ENCODE assay signal across 8 mouse cellular contexts in the genomic region with DNA sequence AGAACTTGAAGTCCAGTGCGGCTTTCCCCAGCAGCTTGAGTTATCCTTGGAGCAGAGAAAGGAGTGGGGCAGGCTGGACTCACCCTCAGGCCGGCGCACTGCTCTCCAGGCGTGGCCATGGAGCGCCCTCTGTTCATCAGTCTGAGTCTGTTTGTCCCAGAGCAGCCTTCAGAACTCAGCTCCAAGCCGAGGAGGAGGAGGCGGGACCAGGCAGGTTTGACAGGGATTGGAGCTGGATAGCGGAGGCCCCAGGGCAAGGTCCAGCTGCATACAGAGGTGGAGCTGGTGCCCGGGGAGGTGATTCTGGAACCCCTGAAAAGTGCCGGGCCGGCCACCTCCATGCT. TPM values are rescaled to one million over a fixed set of nuclear protein-coding genes. Genes with fewer than 3 reads are reported as not detected.
DNase-seq lines count a peak whose midpoint lies in the region; ATAC-seq lines count a peak whose summit lies in the region.

Abcc6 (minus strand) TSS at position 158 of the 344 bp plus-strand sequence.

- no peaks in the 10 kb centered on the region for H3K4me1 ChIP-seq in hindbrain, embryonic 11.5 days (replicated peaks; ENCODE audit: control insufficient read depth, insufficient read depth, low read length)
- H3K4me1 ChIP-seq in hindbrain, embryonic 16.5 days (ENCODE audit: control insufficient read depth, insufficient read depth, low read depth, low read length): peaks cover 10% of the 10 kb centered on the region
- H3K4me1 ChIP-seq in hindbrain, embryonic 13.5 days (replicated peaks): peaks cover 12% of the 10 kb centered on the region
- H3K4me1 ChIP-seq in stomach, embryonic 14.5 days (ENCODE audit: control insufficient read depth, insufficient read depth, low read length): peaks cover 9% of the 10 kb centered on the region; the same call in 1 of the 2 replicates

- DNase-seq in hindbrain, embryonic 11.5 days (ENCODE audit: low spot score): peak; percentile 14
- peak; percentile 59 for DNase-seq in liver
- DNase-seq in Muller cell, postnatal 12 days (ENCODE audit: inconsistent ontology term): no peak
- DNase-seq in left cerebral cortex, adult 11 months (ENCODE audit: low spot score): no peak
- no peak for DNase-seq in gastrocnemius, adult 8-10 months (ENCODE audit: low spot score in 2 of 2)

- H3K36me3 ChIP-seq in hindbrain, embryonic 11.5 days (ENCODE audit: control insufficient read depth, insufficient read depth, low read length): no peaks in the 10 kb centered on the region
- no peaks in the 10 kb centered on the region for H3K36me3 ChIP-seq in hindbrain, embryonic 16.5 days (ENCODE audit: control insufficient read depth, insufficient read depth, low read length)
- H3K36me3 ChIP-seq in hindbrain, embryonic 13.5 days: no peaks in the 10 kb centered on the region
- no peaks in the 10 kb centered on the region for H3K36me3 ChIP-seq in stomach, embryonic 14.5 days (ENCODE audit: control insufficient read depth, insufficient read depth, low read length)

- ATAC-seq in hindbrain, embryonic 11.5 days (ENCODE audit: low FRiP score): no peak
- no peak for ATAC-seq in hindbrain, embryonic 16.5 days
- no peak for ATAC-seq in hindbrain, embryonic 13.5 days (ENCODE audit: low FRiP score)
- ATAC-seq in stomach, embryonic 14.5 days (ENCODE audit: insufficient number of reproducible peaks, insufficient read depth, low FRiP score, low read depth): peak; percentile 71

- no peaks in the 10 kb centered on the region for H3K27me3 ChIP-seq in hindbrain, embryonic 11.5 days (ENCODE audit: control insufficient read depth, insufficient read depth, low read length)
- no peaks in the 10 kb centered on the region for H3K27me3 ChIP-seq in hindbrain, embryonic 16.5 days (replicated peaks; ENCODE audit: control insufficient read depth, insufficient read depth, low read length)
- H3K27me3 ChIP-seq in hindbrain, embryonic 13.5 days: peaks cover 16% of the 10 kb centered on the region; the same call in 1 of the 2 replicates
- no peaks in the 10 kb centered on the region for H3K27me3 ChIP-seq in stomach, embryonic 14.5 days (ENCODE audit: control insufficient read depth, insufficient read depth, low read length)

- H3K4me3 ChIP-seq in hindbrain, embryonic 11.5 days (ENCODE audit: low read depth, low read length): no peak within 1 kb of the TSS
- H3K4me3 ChIP-seq in hindbrain, embryonic 16.5 days (ENCODE audit: low read length): no peak within 1 kb of the TSS
- H3K4me3 ChIP-seq in hindbrain, embryonic 13.5 days: no peak within 1 kb of the TSS
- no peak within 1 kb of the TSS for H3K4me3 ChIP-seq in stomach, embryonic 14.5 days (ENCODE audit: low read depth, low read length)

- H3K9ac ChIP-seq in hindbrain, embryonic 11.5 days (ENCODE audit: low read depth, low read length): no peak within 1 kb of the TSS
- no peak within 1 kb of the TSS for H3K9ac ChIP-seq in hindbrain, embryonic 16.5 days (ENCODE audit: low read depth, low read length)
- H3K9ac ChIP-seq in hindbrain, embryonic 13.5 days: peak within 1 kb of the TSS; percentile 29; the same call in 1 of the 2 replicates
- no peak within 1 kb of the TSS; the same call in 1 of the 2 replicates for H3K9ac ChIP-seq in stomach, embryonic 14.5 days (replicated peaks; ENCODE audit: low read depth, low read length)

- H3K4me2 ChIP-seq in hindbrain, embryonic 11.5 days (replicated peaks; ENCODE audit: low read depth, low read length): no peak within 1 kb of the TSS
- H3K4me2 ChIP-seq in hindbrain, embryonic 16.5 days (ENCODE audit: low read length): no peak within 1 kb of the TSS
- no peak within 1 kb of the TSS for H3K4me2 ChIP-seq in hindbrain, embryonic 13.5 days
- H3K4me2 ChIP-seq in stomach, embryonic 14.5 days (replicated peaks; ENCODE audit: low read depth, low read length): peak within 1 kb of the TSS; percentile 31

- no peaks in the 10 kb centered on the region for H3K9me3 ChIP-seq in hindbrain, embryonic 11.5 days (ENCODE audit: control insufficient read depth, low read length)
- H3K9me3 ChIP-seq in hindbrain, embryonic 16.5 days (ENCODE audit: control insufficient read depth, low read length): no peaks in the 10 kb centered on the region
- no peaks in the 10 kb centered on the region for H3K9me3 ChIP-seq in hindbrain, embryonic 13.5 days
- H3K9me3 ChIP-seq in stomach, embryonic 14.5 days (ENCODE audit: control insufficient read depth, low read depth, low read length): no peaks in the 10 kb centered on the region

- H3K27ac ChIP-seq in hindbrain, embryonic 11.5 days (ENCODE audit: low read depth, low read length): no peak within 1 kb of the TSS
- H3K27ac ChIP-seq in hindbrain, embryonic 16.5 days (ENCODE audit: low read depth, low read length): no peak within 1 kb of the TSS
- no peak within 1 kb of the TSS for H3K27ac ChIP-seq in hindbrain, embryonic 13.5 days
- H3K27ac ChIP-seq in stomach, embryonic 14.5 days (ENCODE audit: low read length): peak within 1 kb of the TSS; percentile 45; the same call in 1 of the 2 replicates

- 10% methylated on average over 11 of the region's 11 CpGs for WGBS in hindbrain, embryonic 11.5 days
- 17% methylated on average over 11 of the region's 11 CpGs for WGBS in hindbrain, embryonic 16.5 days
- 14% methylated on average over 11 of the region's 11 CpGs for WGBS in hindbrain, embryonic 13.5 days
- WGBS in stomach, embryonic 14.5 days: 5% methylated on average over 11 of the region's 11 CpGs

RNA-seq across cellular contexts. Expression of gene Abcc6, which starts in this region (rescaled TPM):
- polyA plus RNA-seq in hindbrain, embryonic 11.5 days (2014; fragmentation: Nextera tagmentation; extraction: Ambion mirVana): 0.11 and 0.38 TPM in 2 replicates
- polyA plus RNA-seq in hindbrain, embryonic 16.5 days (2015; fragmentation: Nextera tagmentation; extraction: Ambion mirVana): 0.53 and 1.0 TPM in 2 replicates
- polyA plus RNA-seq in hindbrain, embryonic 13.5 days (2015; fragmentation: Nextera tagmentation; extraction: Ambion mirVana): 0.23 and 0.40 TPM in 2 replicates
- polyA plus RNA-seq in stomach, embryonic 14.5 days (2014; fragmentation: Nextera tagmentation; extraction: Ambion mirVana): 0.78 and 1.4 TPM in 2 replicates
- total RNA-seq in gastrocnemius, adult 8-10 months (2022): under 1 TPM in 1 of 4 experiments, not detected in 3; 0.13 TPM

Comparison
In these comparisons a context has a peak if more than half of its experiments do, and no peak if none do; other contexts are left out.
1. Peak in DNase-seq in hindbrain, embryonic 11.5 days; RNA of the gene not detected or under 1 TPM.